Mouse (Mus musculus) cerebellum, adult 2 months (tissue): ENCODE measurements around the gene Gm20517.
A peak's percentile ranks its signal among the peaks of the same experiment; 100 is the strongest.

Source experiments
- CTCF ChIP-seq: fragments of 200-500 bp; IDR thresholded peaks from 2 replicates; pipeline ENCODE4 v1.5.1; 2011; ENCODE audit warnings: low read depth, mild to moderate bottlenecking, control low read depth, low read length, moderate library complexity, borderline replicate concordance; ENCODE audit not compliant: insufficient read depth
- POLR2A ChIP-seq: fragments of 200-500 bp; IDR thresholded peaks from 2 replicates; pipeline ENCODE4 v1.6.1; 2011; ENCODE audit warnings: low read length, control low read depth, borderline replicate concordance; ENCODE audit not compliant: insufficient read depth

DNA sequence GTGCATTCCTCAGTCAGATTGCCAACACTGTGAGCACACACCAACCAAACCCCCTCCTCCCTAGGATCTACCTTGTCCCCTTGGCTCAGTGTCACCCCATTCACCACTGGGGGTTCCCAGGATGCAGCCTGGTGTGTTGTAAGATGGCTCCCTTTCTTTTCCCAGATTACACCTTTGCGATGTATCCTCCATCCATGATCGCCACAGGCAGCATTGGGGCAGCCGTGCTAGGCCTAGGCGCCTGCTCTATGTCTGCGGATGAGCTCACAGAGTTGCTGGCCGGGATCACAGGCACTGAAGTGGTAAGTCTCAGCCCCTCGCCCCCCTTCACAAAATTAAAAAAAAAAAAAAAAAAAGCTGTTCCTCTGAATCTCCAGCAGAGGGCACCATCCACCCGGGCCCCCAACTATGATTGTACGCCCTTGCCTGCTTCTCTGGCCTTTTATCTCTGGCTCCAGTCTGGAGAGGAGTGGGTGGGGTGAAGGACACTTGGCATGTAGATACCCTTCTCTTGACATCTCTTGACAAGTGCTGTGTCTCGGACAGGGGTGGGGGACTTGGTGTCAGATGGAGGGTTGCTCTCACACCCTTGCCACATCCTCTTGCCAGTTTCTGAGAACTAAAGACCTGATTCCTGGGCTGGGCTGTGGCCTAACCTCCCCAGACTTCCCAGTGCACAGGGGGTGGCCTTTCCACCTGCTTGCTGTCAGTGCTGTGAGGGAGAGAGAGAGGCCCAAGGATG, 13.4 kb upstream of the Gm20517 start:
- peak; percentile 58 for TF ChIP-seq CTCF
- no peak for TF ChIP-seq POLR2A
